Mouse (Mus musculus) urinary bladder, adult 2 months (tissue): ENCODE results near the gene Pacs2. TPM values are rescaled to one million over a fixed set of nuclear protein-coding genes. Genes with fewer than 3 reads are reported as not detected.
A peak's percentile ranks its signal among the peaks of the same experiment; 100 is the strongest.

Source experiments
- DNase-seq: peaks from one replicate; pipeline ENCODE4 v3.0.0; 2022; ENCODE audit warnings: low spot score
- polyA plus RNA-seq: library from polyadenylated mRNA; depleted of rRNA; stranded (reverse); fragments of >200 nt; gene quantifications from 2 replicates; pipeline ENCODE4 v1.2.3, GENCODE M21; 2012

Gene Pacs2
- polyA plus RNA-seq, 1 experiment = 38.9 TPM

GRCm38 (mm10) chr12:113041481-113042439 lies 27.5 kb downstream of the Pacs2 start:
- DNase-seq = no peak

GRCm38 (mm10) chr12:113042543-113042942 lies 28.2 kb downstream of the Pacs2 start:
- DNase-seq = no peak

GRCm38 (mm10) chr12:113044916-113045677 lies 30.8 kb downstream of the Pacs2 start:
- DNase-seq = no peak

GRCm38 (mm10) chr12:113046861-113047260 lies 32.6 kb downstream of the Pacs2 start:
- DNase-seq = no peak

GRCm38 (mm10) chr12:113048103-113048502 lies 33.8 kb downstream of the Pacs2 start:
- DNase-seq = no peak

GRCm38 (mm10) chr12:113049836-113050235 lies 35.5 kb downstream of the Pacs2 start:
- no peak for DNase-seq

- DNase-seq = no peak
These were observed 36.4 kb downstream of the Pacs2 start for GRCm38 (mm10) chr12:113050671-113051070.

- no peak for DNase-seq
These were observed 37.5 kb downstream of the Pacs2 start for GRCm38 (mm10) chr12:113051628-113052403.

- no peak for DNase-seq
These were observed 41.8 kb downstream of the Pacs2 start for GRCm38 (mm10) chr12:113056089-113056488.

- no peak for DNase-seq
These were observed 45.9 kb downstream of the Pacs2 start for GRCm38 (mm10) chr12:113060178-113060577.

GRCm38 (mm10) chr12:113061606-113062005 lies 47.3 kb downstream of the Pacs2 start:
- no peak for DNase-seq

GRCm38 (mm10) chr12:113062201-113062600 lies 47.9 kb downstream of the Pacs2 start:
- DNase-seq = no peak

- DNase-seq = no peak
These were observed 49.4 kb downstream of the Pacs2 start for GRCm38 (mm10) chr12:113063700-113064099.

GRCm38 (mm10) chr12:113068002-113068401 lies 53.7 kb downstream of the Pacs2 start:
- no peak for DNase-seq

- DNase-seq = no peak
These were observed 55.1 kb downstream of the Pacs2 start for GRCm38 (mm10) chr12:113069389-113069788.

- no peak for DNase-seq
These were observed 57.0 kb downstream of the Pacs2 start for GRCm38 (mm10) chr12:113071321-113071720.

- DNase-seq = no peak
These were observed 57.5 kb downstream of the Pacs2 start for GRCm38 (mm10) chr12:113071827-113072226.

- no peak for DNase-seq
These were observed 59.4 kb downstream of the Pacs2 start for GRCm38 (mm10) chr12:113073420-113074328.

- peak; percentile 78 for DNase-seq
These were observed 60.2 kb downstream of the Pacs2 start, which contains the start of gene Tex22 for GRCm38 (mm10) chr12:113074329-113075062. Gene Tex22, plus strand, starts transcription at chr12:113074502.

GRCm38 (mm10) chr12:113075063-113075454 lies 60.8 kb downstream of the Pacs2 start:
- peak; percentile 72 for DNase-seq
